ENCODE assay signal across 9 mouse cellular contexts in genomic region chr7:110638305-110639110, GRCm38 (mm10). TPM values are rescaled to one million over a fixed set of nuclear protein-coding genes. Genes with fewer than 3 reads are reported as not detected.
DNase-seq lines count a peak whose midpoint lies in the region; ATAC-seq and TF ChIP-seq lines count a peak whose summit lies in the region.
"Had no signal": no experiment of that assay in that cellular context is flagged by ENCODE, and none has a peak within 500 bp of the region (broad histone marks: within the 10 kb centered on the region; RNA-seq: fewer than 3 reads in every experiment).

No protein-coding gene starts in this region.

- no peaks in the 10 kb centered on the region for H3K9me3 ChIP-seq in heart, embryonic 10.5 days
- no peaks in the 10 kb centered on the region for H3K9me3 ChIP-seq in embryonic facial prominence, embryonic 10.5 days
- H3K9me3 ChIP-seq in hindbrain, embryonic 15.5 days, result no peaks in the 10 kb centered on the region
- H3K9me3 ChIP-seq in midbrain, embryonic 16.5 days (replicated peaks; ENCODE audit: control insufficient read depth, low read length, poor library complexity, severe bottlenecking), result no peaks in the 10 kb centered on the region
- no peaks in the 10 kb centered on the region for H3K9me3 ChIP-seq in liver, embryonic 11.5 days (ENCODE audit: control insufficient read depth, low read length)

- peak; percentile 76 for ATAC-seq in hindbrain, embryonic 15.5 days (ENCODE audit: low FRiP score, low read depth)
- ATAC-seq in midbrain, embryonic 16.5 days, result 0 out of 2 replicates have a peak, but pooled peaks have one; percentile 42
- no peak for ATAC-seq in liver, embryonic 11.5 days (replicated peaks; ENCODE audit: low FRiP score)

- H3K9ac ChIP-seq in hindbrain, embryonic 15.5 days, result no peak overlapping the region
- no peak overlapping the region for H3K9ac ChIP-seq in midbrain, embryonic 16.5 days (ENCODE audit: low read depth, low read length)
- no peak overlapping the region for H3K9ac ChIP-seq in liver, embryonic 11.5 days (ENCODE audit: low read depth, low read length)

- H3K27me3 ChIP-seq in heart, embryonic 10.5 days (ENCODE audit: insufficient read depth, poor library complexity, severe bottlenecking), result no peaks in the 10 kb centered on the region
- no peaks in the 10 kb centered on the region for H3K27me3 ChIP-seq in embryonic facial prominence, embryonic 10.5 days (replicated peaks; ENCODE audit: low read depth, poor library complexity, severe bottlenecking)
- H3K27me3 ChIP-seq in hindbrain, embryonic 15.5 days, result no peaks in the 10 kb centered on the region
- no peaks in the 10 kb centered on the region for H3K27me3 ChIP-seq in midbrain, embryonic 16.5 days (ENCODE audit: control insufficient read depth, insufficient read depth, low read depth, low read length)
- H3K27me3 ChIP-seq in thymus, adult 2 months (ENCODE audit: control insufficient read depth, insufficient read depth, low read length), result no peaks in the 10 kb centered on the region
- H3K27me3 ChIP-seq in liver, embryonic 11.5 days (replicated peaks; ENCODE audit: control insufficient read depth, insufficient read depth, low read length), result no peaks in the 10 kb centered on the region

- H3K36me3 ChIP-seq in heart, embryonic 10.5 days, result no peaks in the 10 kb centered on the region
- H3K36me3 ChIP-seq in embryonic facial prominence, embryonic 10.5 days (replicated peaks), result no peaks in the 10 kb centered on the region
- no peaks in the 10 kb centered on the region for H3K36me3 ChIP-seq in hindbrain, embryonic 15.5 days
- no peaks in the 10 kb centered on the region for H3K36me3 ChIP-seq in midbrain, embryonic 16.5 days (ENCODE audit: control insufficient read depth, insufficient read depth, low read length)
- H3K36me3 ChIP-seq in thymus, adult 2 months (ENCODE audit: control insufficient read depth, insufficient read depth, low read length), result no peaks in the 10 kb centered on the region
- H3K36me3 ChIP-seq in liver, embryonic 11.5 days (ENCODE audit: control insufficient read depth, insufficient read depth, low read length), result no peaks in the 10 kb centered on the region

- no peak overlapping the region for H3K4me3 ChIP-seq in heart, embryonic 10.5 days
- no peak overlapping the region for H3K4me3 ChIP-seq in embryonic facial prominence, embryonic 10.5 days
- H3K4me3 ChIP-seq in hindbrain, embryonic 15.5 days, result no peak overlapping the region
- H3K4me3 ChIP-seq in midbrain, embryonic 16.5 days (ENCODE audit: low read depth, low read length), result no peak overlapping the region
- H3K4me3 ChIP-seq in thymus, adult 2 months (ENCODE audit: control insufficient read depth, insufficient read depth, low read length), result no peak overlapping the region
- H3K4me3 ChIP-seq in liver, embryonic 11.5 days (ENCODE audit: low read depth, low read length), result no peak overlapping the region

- no peak for DNase-seq in heart, embryonic 10.5 days (ENCODE audit: low spot score)
- no peak for DNase-seq in heart, adult 8-10 months (ENCODE audit: low spot score)
- peak; percentile 30 for DNase-seq in embryonic facial prominence, embryonic 10.5 days (ENCODE audit: low spot score)
- DNase-seq in T-cell, adult 2 months (ENCODE audit: low spot score), result no peak
- no peak for DNase-seq in thymus, adult 2 months
- DNase-seq in liver, embryonic 11.5 days (ENCODE audit: low spot score), result no peak
- DNase-seq: lung, postnatal 36 days had no signal

- peaks cover 43% of the 10 kb centered on the region for H3K4me1 ChIP-seq in heart, embryonic 10.5 days
- peaks cover 34% of the 10 kb centered on the region for H3K4me1 ChIP-seq in embryonic facial prominence, embryonic 10.5 days
- 0 out of 2 replicates have a peak, but pooled peaks cover 4% of the 10 kb centered on the region for H3K4me1 ChIP-seq in hindbrain, embryonic 15.5 days (replicated peaks)
- H3K4me1 ChIP-seq in midbrain, embryonic 16.5 days (ENCODE audit: control insufficient read depth, insufficient read depth, low read length), result no peaks in the 10 kb centered on the region
- H3K4me1 ChIP-seq in thymus, adult 2 months (replicated peaks; ENCODE audit: control insufficient read depth, insufficient read depth, low read length), result no peaks in the 10 kb centered on the region
- H3K4me1 ChIP-seq in liver, embryonic 11.5 days (replicated peaks; ENCODE audit: control insufficient read depth, insufficient read depth, low read length), result no peaks in the 10 kb centered on the region; the same call in 1 of the 2 replicates

- TF ChIP-seq CTCF in thymus, adult 2 months (IDR thresholded peaks at IDR 0.05; ENCODE audit: borderline replicate concordance, control insufficient read depth, extremely low read depth, insufficient read depth, low read length, poor library complexity), result no peak

- 0 out of 2 replicates have a peak overlapping the region, but pooled peaks have one; percentile 2 for H3K27ac ChIP-seq in heart, embryonic 10.5 days
- peak overlapping the region; percentile 31; the same call in 1 of the 2 replicates for H3K27ac ChIP-seq in embryonic facial prominence, embryonic 10.5 days (replicated peaks)
- H3K27ac ChIP-seq in hindbrain, embryonic 15.5 days (replicated peaks), result no peak overlapping the region
- no peak overlapping the region for H3K27ac ChIP-seq in midbrain, embryonic 16.5 days (ENCODE audit: low read length)
- H3K27ac ChIP-seq in thymus, adult 2 months (ENCODE audit: control insufficient read depth, insufficient read depth, low read length), result no peak overlapping the region
- no peak overlapping the region for H3K27ac ChIP-seq in liver, embryonic 11.5 days (ENCODE audit: low read depth, low read length)

- WGBS in heart, embryonic 10.5 days, result 61% methylated on average over 17 of the region's 17 CpGs
- WGBS in embryonic facial prominence, embryonic 10.5 days, result 51% methylated on average over 17 of the region's 17 CpGs
- 37% methylated on average over 17 of the region's 17 CpGs for WGBS in hindbrain, embryonic 15.5 days
- WGBS in midbrain, embryonic 16.5 days, result 28% methylated on average over 17 of the region's 17 CpGs
- 68% methylated on average over 17 of the region's 17 CpGs for WGBS in thymus, adult 2 months
- WGBS in liver, embryonic 11.5 days, result 63% methylated on average over 17 of the region's 17 CpGs

- TF ChIP-seq POLR2A in thymus, adult 2 months (IDR thresholded peaks at IDR 0.05; ENCODE audit: control insufficient read depth, extremely low read depth, insufficient read depth, low read length, poor library complexity), result no peak

- no peak overlapping the region for H3K4me2 ChIP-seq in hindbrain, embryonic 15.5 days
- no peak overlapping the region for H3K4me2 ChIP-seq in midbrain, embryonic 16.5 days (ENCODE audit: low read length)
- H3K4me2 ChIP-seq in liver, embryonic 11.5 days, result no peak overlapping the region

RNA-seq across cellular contexts. Expression of gene Adm, which starts 11.0 kb away (rescaled TPM):
- polyA plus RNA-seq in heart, embryonic 10.5 days (2016; fragmentation: Nextera tagmentation; extraction: Ambion mirVana), result 9.3 and 13.1 TPM in 2 replicates
- total RNA-seq in heart, adult 8-10 months (2022), result 10 to 100 TPM in 3 of 4 experiments, 1 to 10 TPM in 1; 9.6 to 15.8 (median 12.2) TPM
- 1.9 and 2.9 TPM in 2 replicates for polyA plus RNA-seq in embryonic facial prominence, embryonic 10.5 days (2016; fragmentation: Nextera tagmentation; extraction: Ambion mirVana)
- 4.0 TPM in 2 replicates for polyA plus RNA-seq in hindbrain, embryonic 15.5 days (2015; fragmentation: Nextera tagmentation; extraction: Ambion mirVana)
- polyA plus RNA-seq in midbrain, embryonic 16.5 days (2015; fragmentation: Nextera tagmentation; extraction: Ambion mirVana), result 3.9 and 4.9 TPM in 2 replicates
- 12.0 and 14.1 TPM in 2 replicates for polyA plus RNA-seq in thymus, adult 2 months (2012; rRNA removed)
- 8.8 and 10.6 TPM in 2 replicates for polyA plus RNA-seq in liver, embryonic 11.5 days (2014; fragmentation: Nextera tagmentation; extraction: Ambion mirVana)

RNA-seq across cellular contexts. Expression of gene Sbf2, which starts 23.8 kb away (rescaled TPM):
- polyA plus RNA-seq in heart, embryonic 10.5 days (2016; fragmentation: Nextera tagmentation; extraction: Ambion mirVana), result 28.6 and 33.4 TPM in 2 replicates
- total RNA-seq in heart, adult 8-10 months (2022), result 10 to 100 TPM; 36.1 to 45.7 (median 40.7) TPM
- polyA plus RNA-seq in embryonic facial prominence, embryonic 10.5 days (2016; fragmentation: Nextera tagmentation; extraction: Ambion mirVana), result 27.8 and 29.5 TPM in 2 replicates
- 55.1 and 56.7 TPM in 2 replicates for polyA plus RNA-seq in hindbrain, embryonic 15.5 days (2015; fragmentation: Nextera tagmentation; extraction: Ambion mirVana)
- 57.1 and 66.3 TPM in 2 replicates for polyA plus RNA-seq in midbrain, embryonic 16.5 days (2015; fragmentation: Nextera tagmentation; extraction: Ambion mirVana)
- polyA plus RNA-seq in thymus, adult 2 months (2012; rRNA removed), result 6.3 and 8.8 TPM in 2 replicates
- polyA plus RNA-seq in liver, embryonic 11.5 days (2014; fragmentation: Nextera tagmentation; extraction: Ambion mirVana), result 13.8 and 14.6 TPM in 2 replicates

Comparison
In these comparisons a context has a peak if more than half of its experiments do, and no peak if none do; other contexts are left out.
1. H3K27ac ChIP-seq: peak in heart, embryonic 10.5 days (single experiment) and embryonic facial prominence, embryonic 10.5 days (single experiment); none in hindbrain, embryonic 15.5 days (single experiment), midbrain, embryonic 16.5 days (single experiment), thymus, adult 2 months (single experiment) and liver, embryonic 11.5 days (single experiment).